9 mouse cellular contexts compared by ENCODE assay signal in the genomic region with DNA sequence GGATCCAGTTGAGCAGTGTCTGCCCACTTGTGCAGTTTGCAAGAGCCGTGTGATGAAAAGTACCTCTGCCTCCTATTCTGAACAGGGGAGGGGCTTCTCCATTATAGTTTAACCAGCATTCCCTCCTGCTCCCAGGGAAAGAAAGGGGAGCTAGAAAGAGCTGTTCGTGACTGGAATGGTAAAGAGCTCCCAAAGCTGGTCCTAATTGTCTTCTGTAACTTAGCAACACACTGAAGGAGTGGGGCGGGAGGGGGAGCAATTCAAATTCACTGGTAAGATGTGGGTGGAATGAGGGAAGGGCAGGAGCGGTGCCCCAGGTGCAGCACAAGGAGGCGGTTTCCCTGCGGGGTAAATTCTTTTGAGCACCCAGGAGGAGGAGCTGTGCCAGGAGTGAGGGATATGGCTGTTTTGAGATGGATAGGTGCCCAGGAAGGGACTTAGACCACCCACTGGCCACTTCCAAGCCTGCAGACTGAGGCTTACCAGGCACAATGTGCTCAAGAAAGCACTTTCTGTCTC.
DNase-seq lines count a peak whose midpoint lies in the region; ATAC-seq lines count a peak whose summit lies in the region.
"Had no signal": no experiment of that assay in that cellular context is flagged by ENCODE, and none has a peak within 500 bp of the region (broad histone marks: within the 10 kb centered on the region; RNA-seq: fewer than 3 reads in every experiment).

No protein-coding gene starts in this region.

- 0 out of 2 replicates have a peak overlapping the region, but pooled peaks have one; percentile 27 for H3K4me2 ChIP-seq in embryonic facial prominence, embryonic 15.5 days (replicated peaks)
- H3K4me2 ChIP-seq: limb, embryonic 15.5 days had no signal

- peak; percentile 10 for DNase-seq in cerebellum, adult 9-10 months
- peak; percentile 66 to 87 for DNase-seq in kidney, adult 8-10 months
- peak; percentile 85 to 96 for DNase-seq in left cerebral cortex, postnatal 14 days (ENCODE audit: low spot score in 2 of 2)
- DNase-seq in retina, postnatal 1 day, result peak; percentile 92
- DNase-seq in adrenal gland, postnatal 25 days, result no peak
- DNase-seq in spleen, postnatal 4 days (ENCODE audit: low spot score in 2 of 2), result no peak

- no peak overlapping the region for H3K9ac ChIP-seq in embryonic facial prominence, embryonic 15.5 days
- H3K9ac ChIP-seq: limb, embryonic 15.5 days had no signal

- peak overlapping the region; percentile 53; the same call in 1 of the 2 replicates for H3K27ac ChIP-seq in embryonic facial prominence, embryonic 15.5 days (replicated peaks)
- H3K27ac ChIP-seq: limb, embryonic 15.5 days had no signal

- intact Hi-C loops in left cerebral cortex, postnatal 14 days (cut with DNase I), result no loop called here

- peaks cover 14% of the 10 kb centered on the region for H3K4me1 ChIP-seq in embryonic facial prominence, embryonic 15.5 days

- no peaks in the 10 kb centered on the region for H3K9me3 ChIP-seq in embryonic facial prominence, embryonic 15.5 days (replicated peaks)
- H3K9me3 ChIP-seq: limb, embryonic 15.5 days had no signal

- peak; percentile 83 for ATAC-seq in embryonic facial prominence, embryonic 15.5 days (ENCODE audit: insufficient number of reproducible peaks, low FRiP score, low TSS enrichment, low read depth)
- ATAC-seq in granulocyte monocyte progenitor cell, adult 5-6 weeks (replicated peaks; ENCODE audit: poor library complexity, severe bottlenecking), result no peak

- H3K27me3 ChIP-seq in embryonic facial prominence, embryonic 15.5 days, result no peaks in the 10 kb centered on the region
- H3K27me3 ChIP-seq: limb, embryonic 15.5 days had no signal

- 6% methylated on average over 6 of the region's 6 CpGs for WGBS in embryonic facial prominence, embryonic 15.5 days

- no peaks in the 10 kb centered on the region for H3K36me3 ChIP-seq in embryonic facial prominence, embryonic 15.5 days
- H3K36me3 ChIP-seq: limb, embryonic 15.5 days had no signal

- H3K4me3 ChIP-seq in embryonic facial prominence, embryonic 15.5 days (replicated peaks), result no peak overlapping the region
- H3K4me3 ChIP-seq: limb, embryonic 15.5 days had no signal

Comparison
In these comparisons a context has a peak if more than half of its experiments do, and no peak if none do; other contexts are left out.
1. DNase-seq: peak in cerebellum, adult 9-10 months (single experiment), kidney, adult 8-10 months (2 of 2), left cerebral cortex, postnatal 14 days (2 of 2) and retina, postnatal 1 day (single experiment); none in adrenal gland, postnatal 25 days (single experiment) and spleen, postnatal 4 days (0 of 2).